Mouse (Mus musculus) midbrain, embryonic 10.5 days (tissue): Measurements from ENCODE around the gene Hspa1l. TPM values are rescaled to one million over a fixed set of nuclear protein-coding genes. Genes with fewer than 3 reads are reported as not detected.
"Not testable (repeated sequence)": the region's sequence is repeated elsewhere in the genome, so short reads cannot be mapped to it uniquely, and the experiment has no call there.

Source experiments
- DNase-seq: peaks from one replicate; pipeline ENCODE4 v3.0.0-alpha.2; 2017; ENCODE audit warnings: low spot score
- H3K27ac ChIP-seq: fragments of 300-500 bp; sonication (generic); replicated peaks from 2 replicates; pipeline ENCODE4 v1.5.1; 2016; ENCODE audit warnings: mild to moderate bottlenecking
- H3K27me3 ChIP-seq: fragments of 300-500 bp; sonication (generic); 2 replicates; pipeline ENCODE4 v1.6.1; 2016; ENCODE audit warnings: low read depth, mild to moderate bottlenecking; ENCODE audit not compliant: poor library complexity, severe bottlenecking
- H3K36me3 ChIP-seq: fragments of 300-500 bp; sonication (generic); 2 replicates; pipeline ENCODE4 v1.6.1; 2016; ENCODE audit warnings: mild to moderate bottlenecking, moderate library complexity
- H3K4me1 ChIP-seq: fragments of 300-500 bp; sonication (generic); 2 replicates; pipeline ENCODE4 v1.6.1; 2016
- H3K4me3 ChIP-seq: fragments of 300-500 bp; sonication (generic); 2 replicates; pipeline ENCODE4 v1.5.1; 2016; ENCODE audit warnings: mild to moderate bottlenecking, moderate library complexity
- H3K9me3 ChIP-seq: fragments of 300-500 bp; sonication (generic); replicated peaks from 2 replicates; pipeline ENCODE4 v1.6.1; 2016; ENCODE audit warnings: mild to moderate bottlenecking
- WGBS: fragments of 180-500 bp; shearing (Covaris S2); methylation state at CpG from one replicate; pipeline ENCODE4 v1.1.7; 2016; 5-methylcytosine and 5-hydroxymethylcytosine counted together
- polyA plus RNA-seq: library from polyadenylated mRNA; unstranded; fragments of >200 nt; fragmentation: Nextera tagmentation; extraction: Ambion mirVana; gene quantifications from 2 replicates; pipeline ENCODE4 v1.2.1, GENCODE M21; 2016

Hspa1l gene
- polyA plus RNA-seq, 1 experiment from 2014 or later, result 0.81 TPM

DNA sequence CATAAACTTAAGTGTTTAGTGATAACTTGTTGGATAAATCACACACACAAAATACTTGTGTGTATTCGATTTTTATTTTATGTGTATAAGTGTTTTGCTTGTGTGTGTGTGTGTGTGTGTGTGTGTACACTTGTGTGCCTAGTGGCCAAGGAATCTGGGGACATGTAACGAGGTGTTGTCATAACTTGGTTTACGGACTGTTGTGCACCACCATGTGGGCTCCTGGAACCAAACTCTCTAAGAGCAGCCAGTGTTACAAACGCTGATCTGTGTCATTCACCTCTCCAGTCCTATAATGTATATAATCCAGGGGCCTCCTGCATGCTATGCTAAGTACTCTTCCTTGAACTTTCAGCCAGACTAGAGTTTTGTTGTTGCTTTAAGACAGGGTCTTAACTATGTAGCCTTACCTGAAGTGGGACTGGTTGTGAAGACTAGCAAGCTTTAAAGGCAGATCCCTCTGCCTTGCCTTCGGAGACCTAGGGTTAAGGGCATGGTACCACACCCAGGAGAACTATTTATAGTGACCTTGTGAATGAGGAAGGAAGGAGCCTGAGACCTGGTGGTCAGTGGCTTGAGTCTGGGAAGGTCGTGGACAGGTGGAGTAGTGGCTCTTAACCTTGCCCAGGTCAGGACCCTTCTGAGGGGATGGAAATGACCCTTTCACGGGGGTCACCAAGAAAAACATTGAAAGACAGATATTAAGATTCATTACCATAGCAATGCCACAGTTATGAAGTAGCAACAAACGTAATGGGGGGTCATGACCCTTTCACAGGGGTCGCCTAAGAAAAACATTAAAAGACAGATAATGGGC lies 30.7 kb downstream of the Hspa1l start:
- peak overlapping the region; percentile 86 for H3K4me3 ChIP-seq
- WGBS, result 84% methylated on average over 9 of the region's 9 CpGs
- peaks cover 56% of the 10 kb centered on the region for H3K4me1 ChIP-seq
- H3K27me3 ChIP-seq, result no peaks in the 10 kb centered on the region
- no peak for DNase-seq
- 0 out of 2 replicates have a peak overlapping the region, but pooled peaks have one; percentile 98 for H3K27ac ChIP-seq
- H3K9me3 ChIP-seq, result no peaks in the 10 kb centered on the region
- H3K36me3 ChIP-seq, result peaks cover 64% of the 10 kb centered on the region

DNA sequence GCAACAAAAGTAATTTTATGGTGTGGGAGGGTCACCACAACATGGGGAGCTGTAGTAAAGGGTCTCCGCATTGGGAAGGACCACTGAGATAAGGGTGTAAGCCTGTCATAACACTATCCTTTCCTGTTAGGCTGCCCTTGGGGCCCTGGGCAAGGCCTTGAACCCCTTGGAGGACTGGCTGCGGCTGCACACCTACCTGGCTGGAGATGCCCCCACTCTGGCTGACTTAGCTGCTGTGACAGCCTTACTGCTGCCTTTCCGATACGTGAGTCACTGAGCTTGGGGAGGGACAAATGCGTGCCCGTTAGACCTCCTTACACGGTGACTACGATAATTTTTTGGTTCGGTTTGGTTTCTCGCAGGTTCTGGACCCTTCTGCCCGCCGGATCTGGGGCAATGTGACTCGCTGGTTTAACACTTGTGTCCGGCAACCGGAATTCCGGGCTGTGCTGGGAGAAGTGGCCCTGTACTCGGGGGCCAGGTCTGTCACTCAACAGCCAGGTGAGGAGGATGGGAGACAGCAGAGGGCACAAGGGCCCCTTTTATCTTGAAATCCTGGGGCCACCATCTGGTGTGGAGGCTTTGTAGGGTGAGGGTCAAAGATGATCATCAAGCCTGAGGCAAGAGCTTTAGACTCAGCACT lies 31.7 kb downstream of the Hspa1l start:
- no peaks in the 10 kb centered on the region for H3K9me3 ChIP-seq
- 96% methylated on average over 17 of the region's 17 CpGs for WGBS
- no peaks in the 10 kb centered on the region for H3K27me3 ChIP-seq
- peaks cover 47% of the 10 kb centered on the region for H3K4me1 ChIP-seq
- DNase-seq, result no peak
- H3K4me3 ChIP-seq, result peak overlapping the region; percentile 10; the same call in 1 of the 2 replicates
- H3K36me3 ChIP-seq, result peaks cover 64% of the 10 kb centered on the region
- no peak overlapping the region for H3K27ac ChIP-seq

DNA sequence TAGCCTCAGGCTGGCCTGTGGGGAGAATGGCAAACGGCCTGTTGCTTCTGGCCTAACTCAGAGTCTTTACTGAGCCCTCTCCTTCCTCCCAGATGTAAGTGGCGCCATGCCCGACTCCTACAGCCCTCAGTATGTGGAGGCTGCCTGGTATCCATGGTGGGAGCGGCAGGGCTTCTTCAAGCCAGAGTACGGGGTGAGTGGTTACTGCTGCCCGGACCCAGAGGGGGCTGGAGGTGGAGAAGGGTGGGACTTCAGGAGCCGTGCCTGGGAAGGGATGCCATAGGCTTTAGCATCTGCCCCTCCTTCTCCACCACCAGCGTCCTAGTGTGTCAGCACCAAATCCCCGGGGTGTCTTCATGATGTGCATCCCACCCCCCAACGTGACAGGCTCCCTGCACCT lies 32.7 kb downstream of the Hspa1l start:
- WGBS, result 91% methylated on average over 10 of the region's 10 CpGs
- peaks cover 37% of the 10 kb centered on the region for H3K4me1 ChIP-seq
- H3K27me3 ChIP-seq, result no peaks in the 10 kb centered on the region
- peak overlapping the region; percentile 10; the same call in 1 of the 2 replicates for H3K4me3 ChIP-seq
- no peak for DNase-seq
- H3K27ac ChIP-seq, result no peak overlapping the region
- H3K9me3 ChIP-seq, result no peaks in the 10 kb centered on the region
- peaks cover 73% of the 10 kb centered on the region for H3K36me3 ChIP-seq

DNA sequence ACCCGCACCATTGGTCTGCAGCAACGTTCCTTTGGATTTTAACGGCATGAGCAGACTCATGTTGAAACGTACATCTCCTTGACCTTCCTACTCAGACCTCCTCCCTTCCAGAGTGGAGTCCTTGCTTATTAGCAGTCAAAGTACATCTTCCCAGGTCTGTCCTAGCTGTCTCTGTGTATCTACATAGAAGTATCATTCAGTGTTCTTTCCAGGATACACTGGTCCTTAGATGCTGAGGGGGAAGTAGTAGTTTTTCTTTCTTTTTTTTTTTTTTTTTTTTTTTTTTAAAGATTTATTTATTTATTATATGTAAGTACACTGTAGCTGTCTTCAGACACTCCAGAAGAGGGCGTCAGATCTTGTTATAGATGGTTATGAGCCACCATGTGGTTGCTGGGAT lies 33.4 kb downstream of the Hspa1l start:
- not testable (repeated sequence) for H3K9me3 ChIP-seq, H3K27ac ChIP-seq, DNase-seq, H3K27me3 ChIP-seq, H3K4me3 ChIP-seq
- H3K36me3 ChIP-seq, result peaks cover 81% of the 10 kb centered on the region
- 94% methylated on average over 4 of the region's 5 CpGs for WGBS
- H3K4me1 ChIP-seq, result peaks cover 32% of the 10 kb centered on the region

DNA sequence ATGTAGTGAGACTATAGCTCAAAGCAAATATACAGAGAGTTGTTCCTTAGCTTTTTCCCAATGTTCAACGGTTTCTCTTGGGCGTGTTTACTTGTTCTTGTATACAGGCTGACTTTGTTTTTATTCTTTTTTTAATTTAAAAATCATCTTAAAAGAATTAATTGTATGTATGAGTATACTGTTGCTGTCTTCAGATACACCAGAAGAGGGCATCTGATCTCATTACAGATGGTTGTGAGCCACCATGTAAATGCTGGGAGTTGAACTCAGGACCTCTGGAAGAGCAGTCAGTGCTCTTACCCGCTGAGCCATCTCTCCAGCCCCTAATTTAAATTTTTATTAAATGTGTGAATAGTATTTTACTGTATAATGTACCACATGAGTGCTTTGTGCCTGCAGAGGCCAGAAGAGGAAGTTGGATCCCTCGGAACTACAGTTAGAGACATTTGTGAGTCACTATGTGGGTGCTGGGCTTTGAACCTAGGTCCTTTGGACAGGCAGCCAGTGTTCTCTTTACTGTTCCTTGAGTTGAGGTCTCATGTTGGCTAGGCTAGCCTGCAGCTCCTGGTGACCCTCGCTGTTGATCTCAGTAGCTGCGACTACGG lies 35.0 kb downstream of the Hspa1l start:
- no peak for DNase-seq
- Histone ChIP-seq H3K9me3 (no peaks in the 10 kb centered on the region), H3K27ac (no peak overlapping the region), H3K4me3 (no peak overlapping the region), H3K27me3 (no peaks in the 10 kb centered on the region), H3K4me1 (peaks cover 17% of the 10 kb centered on the region), H3K36me3 (peaks cover 94% of the 10 kb centered on the region)
- WGBS, result 94% methylated on average over 7 of the region's 7 CpGs

DNA sequence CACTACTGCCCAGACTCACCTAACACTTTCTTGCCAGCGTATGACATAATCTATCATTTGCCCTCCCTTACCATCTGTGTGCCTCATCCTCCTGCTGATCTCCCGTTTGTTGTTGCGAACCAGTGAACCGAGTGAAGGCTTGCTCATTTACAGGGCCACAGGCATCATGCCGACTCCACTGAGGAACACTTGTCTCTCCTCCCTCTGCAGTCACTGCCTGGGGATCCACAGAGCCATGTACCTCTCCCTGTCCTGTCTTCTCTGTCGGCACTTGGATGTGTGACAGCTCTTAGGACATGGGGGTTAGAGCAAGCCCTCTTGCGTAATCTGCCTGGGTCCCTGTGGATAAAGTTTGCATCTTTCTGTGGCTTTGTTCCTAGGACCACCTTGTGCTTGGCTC lies 37.1 kb downstream of the Hspa1l start:
- peaks cover 98% of the 10 kb centered on the region for H3K36me3 ChIP-seq

DNA sequence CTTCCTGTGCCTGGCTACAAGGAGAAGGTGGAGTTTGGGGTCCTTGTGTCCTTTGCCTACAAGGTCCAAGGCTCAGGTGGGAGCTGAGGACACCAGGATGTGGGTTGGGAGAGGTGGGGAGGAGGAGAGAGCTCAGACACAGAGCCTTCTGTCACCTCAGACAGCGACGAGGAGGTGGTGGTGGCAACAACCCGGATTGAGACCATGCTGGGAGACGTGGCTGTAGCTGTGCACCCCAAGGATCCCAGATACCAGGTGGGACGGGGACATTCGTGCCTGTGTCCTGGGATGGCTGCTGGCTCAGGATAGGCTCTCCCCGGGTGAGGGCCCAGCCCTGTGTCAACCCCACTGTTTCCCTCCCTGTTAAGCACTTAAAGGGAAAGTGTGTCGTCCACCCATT lies 38.9 kb downstream of the Hspa1l start:
- Histone ChIP-seq H3K4me3 (no peak overlapping the region), H3K27ac (no peak overlapping the region), H3K36me3 (peaks cover 100% of the 10 kb centered on the region), H3K27me3 (no peaks in the 10 kb centered on the region), H3K4me1 (no peaks in the 10 kb centered on the region), H3K9me3 (no peaks in the 10 kb centered on the region)
- 93% methylated on average over 8 of the region's 8 CpGs for WGBS
- no peak for DNase-seq

More for the DNA sequence above, 37.1 kb downstream of the Hspa1l start:
- 0 out of 2 replicates have a peak, but pooled peaks cover 1% of the 10 kb centered on the region for H3K4me1 ChIP-seq
- no peak overlapping the region for H3K27ac ChIP-seq
- no peak overlapping the region for H3K4me3 ChIP-seq
- WGBS, result 89% methylated on average over 7 of the region's 7 CpGs
- H3K9me3 ChIP-seq, result no peaks in the 10 kb centered on the region
- no peaks in the 10 kb centered on the region for H3K27me3 ChIP-seq
- DNase-seq, result no peak

DNA sequence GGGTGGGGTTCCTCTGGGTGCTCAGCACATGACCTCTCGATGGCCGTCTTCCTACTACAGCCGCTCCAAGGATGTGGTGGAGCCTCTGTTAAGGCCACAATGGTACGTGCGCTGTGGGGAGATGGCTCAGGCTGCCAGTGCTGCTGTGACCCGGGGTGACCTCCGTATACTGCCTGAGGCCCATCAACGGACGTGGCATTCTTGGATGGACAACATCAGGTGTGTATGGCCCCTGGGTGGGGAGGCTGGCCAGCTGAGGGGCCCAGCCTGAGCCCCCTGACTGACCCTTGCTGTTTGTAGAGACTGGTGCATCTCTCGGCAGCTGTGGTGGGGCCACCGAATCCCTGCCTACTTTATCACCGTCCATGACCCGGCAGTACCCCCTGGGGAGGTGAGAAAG lies 39.9 kb downstream of the Hspa1l start:
- Histone ChIP-seq H3K4me3 (no peak overlapping the region), H3K27ac (no peak overlapping the region), H3K27me3 (no peaks in the 10 kb centered on the region), H3K4me1 (no peaks in the 10 kb centered on the region), H3K36me3 (peaks cover 100% of the 10 kb centered on the region), H3K9me3 (no peaks in the 10 kb centered on the region)
- 94% methylated on average over 13 of the region's 13 CpGs for WGBS
- no peak for DNase-seq

DNA sequence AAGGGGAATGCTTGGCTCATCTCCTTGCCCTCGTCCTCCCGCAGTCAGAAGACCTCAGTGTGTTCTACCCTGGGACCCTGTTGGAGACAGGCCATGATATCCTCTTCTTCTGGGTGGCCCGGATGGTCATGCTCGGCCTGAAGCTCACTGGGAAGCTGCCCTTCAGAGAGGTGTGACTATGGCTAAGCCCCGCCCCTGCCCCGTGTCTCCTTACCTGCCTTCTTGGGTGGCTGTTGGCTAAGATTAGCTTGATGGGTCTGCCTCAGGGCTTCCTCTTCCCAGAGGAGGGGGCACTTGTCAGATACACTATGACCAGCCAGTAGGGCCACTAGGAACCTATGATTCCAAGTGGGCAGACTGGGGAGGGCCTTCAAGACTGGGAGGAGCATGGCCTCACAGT lies 40.7 kb downstream of the Hspa1l start:
- H3K27me3 ChIP-seq, result no peaks in the 10 kb centered on the region
- WGBS, result 92% methylated on average over 6 of the region's 6 CpGs
- peaks cover 100% of the 10 kb centered on the region for H3K36me3 ChIP-seq
- H3K4me1 ChIP-seq, result no peaks in the 10 kb centered on the region
- DNase-seq, result no peak
- no peak overlapping the region for H3K4me3 ChIP-seq
- H3K9me3 ChIP-seq, result no peaks in the 10 kb centered on the region
- no peak overlapping the region for H3K27ac ChIP-seq

DNA sequence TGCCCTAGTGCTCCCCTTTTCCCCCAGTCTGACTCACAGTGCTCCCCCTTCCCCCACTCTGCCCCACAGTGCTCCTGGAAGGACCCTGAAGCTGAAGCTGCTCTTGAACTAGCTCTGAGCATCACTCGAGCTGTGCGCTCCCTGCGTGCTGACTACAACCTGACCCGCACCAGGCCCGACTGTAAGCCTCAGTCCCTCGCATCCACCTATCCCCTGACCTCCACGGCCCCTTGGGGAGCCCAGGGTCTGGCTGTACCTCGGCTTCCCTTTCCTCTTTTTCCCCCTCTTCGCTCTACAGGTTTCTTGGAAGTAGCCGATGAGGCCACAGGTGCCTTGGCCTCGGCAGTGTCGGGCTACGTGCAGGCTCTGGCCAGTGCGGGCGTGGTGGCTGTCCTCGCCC lies 42.8 kb downstream of the Hspa1l start:
- Histone ChIP-seq H3K27me3 (no peaks in the 10 kb centered on the region), H3K36me3 (peaks cover 90% of the 10 kb centered on the region), H3K27ac (no peak overlapping the region), H3K4me3 (no peak overlapping the region), H3K9me3 (no peaks in the 10 kb centered on the region), H3K4me1 (no peaks in the 10 kb centered on the region)
- DNase-seq, result no peak
- WGBS, result 93% methylated on average over 16 of the region's 16 CpGs

DNA sequence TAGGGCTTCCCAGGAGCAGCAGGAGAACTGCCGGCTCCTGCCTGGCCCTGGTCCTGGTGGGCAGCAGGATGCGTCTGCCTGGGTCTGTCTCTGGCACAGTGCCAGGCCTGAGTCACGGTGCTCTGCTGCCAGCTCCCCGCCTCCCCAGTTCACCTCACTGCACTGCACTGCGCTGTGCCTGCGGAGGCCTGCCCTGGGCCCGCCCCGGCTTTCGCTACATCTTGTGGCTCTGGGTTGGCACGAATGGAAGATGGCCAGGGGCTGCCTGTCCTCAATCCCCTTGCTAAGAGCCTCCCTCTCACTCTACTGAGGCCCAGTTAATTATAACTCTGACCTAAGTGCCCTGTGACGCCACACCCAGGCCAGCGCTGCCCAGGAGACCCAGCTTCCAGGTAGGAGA lies 43.9 kb downstream of the Hspa1l start, which contains the start of gene Vwa7:
Gene Vwa7 (plus strand): TSS at position 204 of the 400 bp plus-strand sequence.
- peaks cover 80% of the 10 kb centered on the region for H3K36me3 ChIP-seq
- peaks cover 11% of the 10 kb centered on the region for H3K4me1 ChIP-seq
- DNase-seq, result no peak
- no peaks in the 10 kb centered on the region for H3K9me3 ChIP-seq
- no peak within 1 kb of the TSS for H3K27ac ChIP-seq
- H3K27me3 ChIP-seq, result no peaks in the 10 kb centered on the region
- H3K4me3 ChIP-seq, result no peak within 1 kb of the TSS
- 88% methylated on average over 12 of the region's 12 CpGs for WGBS

DNA sequence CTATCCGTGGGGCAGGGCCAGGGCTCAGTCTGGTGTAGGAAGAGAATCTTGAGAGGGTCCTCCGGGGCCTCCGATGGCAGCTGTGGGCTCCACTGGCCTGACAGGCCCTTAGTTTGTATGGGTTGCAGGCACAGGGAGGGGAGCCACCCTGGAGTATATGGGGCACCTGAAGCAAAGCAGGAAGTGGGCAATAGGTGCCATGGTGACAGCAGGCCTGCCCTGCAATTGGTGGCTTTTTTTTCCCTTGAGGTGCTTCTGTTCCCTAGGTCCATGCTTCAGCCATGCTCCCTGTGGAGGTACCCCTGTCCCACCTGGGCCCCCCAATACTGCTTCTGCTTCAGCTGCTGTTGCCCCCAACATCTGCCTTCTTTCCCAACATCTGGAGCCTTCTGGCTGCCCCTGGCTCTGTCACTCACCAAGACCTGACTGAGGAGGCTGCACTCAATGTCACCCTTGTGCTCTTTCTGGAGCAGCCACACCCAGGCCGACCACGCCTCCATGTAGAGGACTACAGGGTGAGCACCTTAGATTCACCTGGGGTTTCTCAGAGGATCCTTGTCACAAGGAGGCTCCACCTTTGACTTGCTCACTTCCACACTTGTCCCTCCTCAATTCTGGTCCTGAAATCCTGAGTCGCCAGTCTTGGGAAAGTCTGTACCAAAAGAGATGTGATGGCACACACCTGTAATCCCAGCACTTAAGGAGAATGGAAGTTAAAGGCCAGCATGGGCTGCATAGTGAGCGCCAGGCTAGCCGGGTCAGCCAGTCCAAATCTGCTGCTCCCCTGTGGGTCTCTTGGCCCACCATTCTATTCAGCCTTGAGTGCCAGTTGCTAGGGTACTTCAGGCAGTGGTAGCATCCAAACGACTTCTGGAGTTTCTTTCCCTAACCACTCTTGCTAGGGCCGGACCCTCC lies 44.5 kb downstream of the Hspa1l start:
- peaks cover 17% of the 10 kb centered on the region for H3K4me1 ChIP-seq
- H3K9me3 ChIP-seq, result no peaks in the 10 kb centered on the region
- DNase-seq, result no peak
- no peak overlapping the region for H3K27ac ChIP-seq
- H3K4me3 ChIP-seq, result no peak overlapping the region
- no peaks in the 10 kb centered on the region for H3K27me3 ChIP-seq
- 83% methylated on average over 10 of the region's 10 CpGs for WGBS
- peaks cover 73% of the 10 kb centered on the region for H3K36me3 ChIP-seq
